Comparison of ENCODE assay signal across 22 mouse cellular contexts in the genomic region with DNA sequence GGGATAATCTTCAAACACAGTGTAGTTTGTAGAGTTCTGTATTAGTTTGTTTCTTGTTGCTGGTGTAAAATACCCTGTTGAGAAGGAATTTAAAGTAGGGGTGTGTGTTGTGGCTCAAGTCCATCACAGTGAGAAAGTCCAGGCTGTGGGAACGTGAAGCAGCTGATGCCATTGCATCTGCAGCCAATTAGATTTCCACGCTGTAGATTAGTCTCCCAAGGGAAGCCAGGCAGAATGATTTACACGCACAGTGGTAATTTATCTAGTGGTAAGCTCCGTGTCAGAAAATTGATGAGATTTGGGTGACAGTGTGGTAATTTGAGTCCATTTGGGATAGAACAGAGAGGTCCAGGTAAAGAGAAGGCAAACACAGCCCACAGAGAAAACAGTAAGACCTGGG.
DNase-seq lines count a peak whose midpoint lies in the region; ATAC-seq and TF ChIP-seq lines count a peak whose summit lies in the region.
"Had no signal": no experiment of that assay in that cellular context is flagged by ENCODE, and none has a peak within 500 bp of the region (broad histone marks: within the 10 kb centered on the region; RNA-seq: fewer than 3 reads in every experiment).

No protein-coding gene starts in this region.

- ATAC-seq in hindbrain, embryonic 12.5 days (ENCODE audit: low FRiP score) = peak; percentile 70
- ATAC-seq in hindbrain, embryonic 14.5 days (ENCODE audit: low FRiP score) = no peak
- ATAC-seq in midbrain, postnatal 0 days (ENCODE audit: low FRiP score) = no peak
- ATAC-seq: forebrain, embryonic 13.5 days; liver, postnatal 0 days had no signal

- H3K9me3 ChIP-seq in hindbrain, embryonic 12.5 days (replicated peaks) = no peaks in the 10 kb centered on the region
- H3K9me3 ChIP-seq in hindbrain, embryonic 14.5 days (ENCODE audit: control insufficient read depth, low read length) = no peaks in the 10 kb centered on the region
- no peaks in the 10 kb centered on the region for H3K9me3 ChIP-seq in midbrain, postnatal 0 days (ENCODE audit: low read length)
- H3K9me3 ChIP-seq: forebrain, embryonic 13.5 days; heart, embryonic 10.5 days; hindbrain, embryonic 15.5 days had no signal

- no peaks in the 10 kb centered on the region for H3K27me3 ChIP-seq in hindbrain, embryonic 12.5 days
- H3K27me3 ChIP-seq in hindbrain, embryonic 14.5 days (ENCODE audit: control insufficient read depth, insufficient read depth, low read length) = no peaks in the 10 kb centered on the region
- no peaks in the 10 kb centered on the region for H3K27me3 ChIP-seq in midbrain, postnatal 0 days (ENCODE audit: insufficient read depth, low read length)
- H3K27me3 ChIP-seq: forebrain, embryonic 13.5 days; hindbrain, embryonic 15.5 days had no signal

- no peak overlapping the region for H3K4me3 ChIP-seq in hindbrain, embryonic 12.5 days
- no peak overlapping the region for H3K4me3 ChIP-seq in hindbrain, embryonic 14.5 days (replicated peaks; ENCODE audit: low read length)
- no peak overlapping the region for H3K4me3 ChIP-seq in midbrain, postnatal 0 days (ENCODE audit: low read depth, low read length)
- H3K4me3 ChIP-seq: forebrain, embryonic 13.5 days; gastrocnemius, adult 2 months; heart, embryonic 10.5 days; hindbrain, embryonic 15.5 days; left cerebral cortex, adult 2 months; myocyte had no signal

- no peak for TF ChIP-seq CTCF in midbrain, postnatal 0 days (IDR thresholded peaks at IDR 0.05)

- H3K4me1 ChIP-seq in hindbrain, embryonic 12.5 days = peaks cover 24% of the 10 kb centered on the region
- peaks cover 29% of the 10 kb centered on the region for H3K4me1 ChIP-seq in hindbrain, embryonic 14.5 days (replicated peaks; ENCODE audit: control insufficient read depth, insufficient read depth, low read length)
- H3K4me1 ChIP-seq in midbrain, postnatal 0 days (ENCODE audit: insufficient read depth, low read length) = peaks cover 4% of the 10 kb centered on the region; the same call in 1 of the 2 replicates
- H3K4me1 ChIP-seq: forebrain, embryonic 13.5 days had no signal

- H3K9ac ChIP-seq in hindbrain, embryonic 12.5 days = no peak overlapping the region
- H3K9ac ChIP-seq in hindbrain, embryonic 14.5 days = no peak overlapping the region
- H3K9ac ChIP-seq in midbrain, postnatal 0 days (replicated peaks; ENCODE audit: low read length, poor library complexity, severe bottlenecking) = no peak overlapping the region
- H3K9ac ChIP-seq: forebrain, embryonic 13.5 days; hindbrain, embryonic 15.5 days; liver, postnatal 0 days had no signal

- DNase-seq in hindbrain, embryonic 14.5 days (ENCODE audit: low spot score) = no peak
- peak; percentile 56 for DNase-seq in embryo, embryonic 10.5 days (ENCODE audit: low spot score)
- DNase-seq in forelimb bud, embryonic 11.5 days (ENCODE audit: low read depth, low spot score) = peak; percentile 26
- peak; percentile 35 for DNase-seq in midbrain, postnatal 0 days (ENCODE audit: low spot score)
- no peak for DNase-seq in cerebellum, postnatal 10 days
- DNase-seq in layer of hippocampus, postnatal 25 days (ENCODE audit: extremely low spot score in 1 of 2, low spot score in 1 of 2) = no peak
- DNase-seq: adrenal gland, postnatal 14 days; cerebellum, postnatal 14 days; gastrocnemius, adult 2 months; kidney, adult 2 months; kidney, postnatal 25 days; liver, postnatal 0 days; lung, postnatal 36 days; right cerebral cortex, postnatal 14 days; thymus, postnatal 25 days had no signal

- no peak overlapping the region for H3K4me2 ChIP-seq in hindbrain, embryonic 12.5 days (replicated peaks)
- no peak overlapping the region for H3K4me2 ChIP-seq in hindbrain, embryonic 14.5 days (replicated peaks)
- no peak overlapping the region for H3K4me2 ChIP-seq in midbrain, postnatal 0 days (ENCODE audit: low read depth, low read length, poor library complexity, severe bottlenecking)
- H3K4me2 ChIP-seq: forebrain, embryonic 13.5 days; hindbrain, embryonic 15.5 days had no signal

- WGBS in hindbrain, embryonic 12.5 days = 12% methylated on average over 4 of the region's 4 CpGs
- WGBS in hindbrain, embryonic 14.5 days = 14% methylated on average over 4 of the region's 4 CpGs
- WGBS in midbrain, postnatal 0 days = 22% methylated on average over 4 of the region's 4 CpGs

- no peak overlapping the region; the same call in 1 of the 2 replicates for H3K27ac ChIP-seq in hindbrain, embryonic 12.5 days
- no peak overlapping the region for H3K27ac ChIP-seq in hindbrain, embryonic 14.5 days
- H3K27ac ChIP-seq in midbrain, postnatal 0 days (ENCODE audit: low read depth, low read length) = no peak overlapping the region
- H3K27ac ChIP-seq: forebrain, embryonic 13.5 days; gastrocnemius, adult 2 months; heart, embryonic 10.5 days; hindbrain, embryonic 15.5 days; left cerebral cortex, adult 2 months had no signal

- no peaks in the 10 kb centered on the region for H3K36me3 ChIP-seq in hindbrain, embryonic 12.5 days
- H3K36me3 ChIP-seq in hindbrain, embryonic 14.5 days (replicated peaks; ENCODE audit: control insufficient read depth, insufficient read depth) = no peaks in the 10 kb centered on the region
- no peaks in the 10 kb centered on the region for H3K36me3 ChIP-seq in midbrain, postnatal 0 days (ENCODE audit: insufficient read depth, low read length)
- H3K36me3 ChIP-seq: G1E; heart, embryonic 10.5 days; hindbrain, embryonic 15.5 days had no signal

Comparison
In these comparisons a context has a peak if more than half of its experiments do, and no peak if none do; other contexts are left out.
1. DNase-seq: peak in embryo, embryonic 10.5 days (single experiment), forelimb bud, embryonic 11.5 days (single experiment) and midbrain, postnatal 0 days (single experiment); none in hindbrain, embryonic 14.5 days (single experiment), cerebellum, postnatal 10 days (0 of 2) and layer of hippocampus, postnatal 25 days (0 of 2).